Mouse (Mus musculus) frontal cortex, postnatal 14 days (tissue): ENCODE data around the gene Dlgap3.

ENCODE experiments used
- DNase-seq, 2 experiments: peaks; one replicate each; pipeline ENCODE4 v3.0.0; 2022; ENCODE audit warnings: low spot score in 2 of 2

Gene Dlgap3

GRCm38 (mm10) chr4:127215799-127216198 is 46.8 kb downstream of the Dlgap3 start:
- no peak for DNase-seq

GRCm38 (mm10) chr4:127216251-127216651 is 47.2 kb downstream of the Dlgap3 start:
- DNase-seq = no peak

DNA sequence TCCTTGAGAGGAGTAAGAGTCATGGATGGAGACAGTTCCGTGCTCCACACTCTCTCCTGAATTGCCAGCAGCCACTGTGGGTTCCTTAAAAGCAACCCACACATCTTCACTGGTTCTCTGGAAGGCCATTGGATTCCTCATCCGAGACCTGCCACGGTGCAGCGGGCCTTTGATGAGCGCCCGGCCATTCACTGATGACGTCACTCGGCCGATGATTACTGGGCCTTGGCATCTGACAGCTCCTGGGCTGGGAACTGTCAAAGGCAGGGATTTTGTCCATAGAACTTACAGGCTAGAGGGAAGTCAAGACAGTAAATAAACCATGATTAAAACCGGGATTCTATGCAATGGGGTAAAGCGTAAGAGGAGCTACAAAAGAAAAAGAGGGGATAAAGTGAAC is 48.0 kb downstream of the Dlgap3 start:
- no peak for DNase-seq

- DNase-seq = no peak
Observed at GRCm38 (mm10) chr4:127223291-127223690, 54.3 kb downstream of the Dlgap3 start.

DNA sequence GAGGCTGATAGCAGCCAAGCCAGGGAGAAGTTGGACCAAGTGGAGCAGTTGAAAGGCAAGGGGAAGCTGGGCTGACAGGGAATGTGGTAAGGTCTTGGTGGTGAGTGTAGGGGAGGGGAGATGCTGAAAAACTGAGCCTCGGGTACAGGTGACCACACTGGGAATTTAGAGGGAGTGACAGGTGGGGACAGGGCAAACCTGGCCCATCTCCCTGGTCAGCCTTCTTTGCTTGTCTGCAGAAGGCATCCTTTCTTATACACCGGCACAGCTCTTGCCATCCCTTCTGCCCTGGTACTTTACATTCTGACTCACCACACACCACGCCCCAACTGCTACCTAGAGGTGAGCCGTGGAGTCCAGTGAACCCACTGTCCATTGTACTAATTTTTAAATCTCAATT is 54.8 kb downstream of the Dlgap3 start:
- DNase-seq = no peak

DNA sequence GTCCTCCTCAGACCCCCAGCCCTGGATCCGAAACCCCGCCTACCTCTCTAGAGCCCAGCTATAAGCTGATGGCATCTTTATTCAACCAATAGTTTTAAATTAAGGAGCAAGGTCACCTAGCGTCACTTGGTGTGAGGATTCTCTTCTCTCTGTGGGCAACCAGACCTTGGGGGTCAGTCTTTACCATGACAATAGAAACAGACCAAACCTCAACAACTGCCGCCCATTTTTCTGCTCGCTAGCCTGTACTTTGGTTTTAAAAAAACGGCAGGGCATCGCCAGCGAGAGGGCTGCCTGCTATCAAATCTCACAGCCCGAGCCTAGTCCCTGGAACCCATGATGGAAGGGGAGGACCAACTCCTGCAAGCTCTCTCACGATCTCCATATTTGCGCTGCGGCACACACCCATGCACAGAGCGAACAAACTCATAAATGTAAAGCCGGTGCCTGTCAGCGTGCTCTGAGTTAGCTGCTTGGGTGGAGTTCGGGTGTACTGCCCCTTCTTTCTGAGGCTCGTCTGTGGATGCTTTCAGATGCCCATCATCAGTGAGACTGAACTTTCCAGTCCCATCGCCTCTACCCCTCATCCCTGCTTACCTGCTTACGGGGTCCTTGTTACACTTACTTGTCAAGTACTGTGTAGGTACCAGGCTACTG is 55.6 kb downstream of the Dlgap3 start:
- DNase-seq = no peak

DNA sequence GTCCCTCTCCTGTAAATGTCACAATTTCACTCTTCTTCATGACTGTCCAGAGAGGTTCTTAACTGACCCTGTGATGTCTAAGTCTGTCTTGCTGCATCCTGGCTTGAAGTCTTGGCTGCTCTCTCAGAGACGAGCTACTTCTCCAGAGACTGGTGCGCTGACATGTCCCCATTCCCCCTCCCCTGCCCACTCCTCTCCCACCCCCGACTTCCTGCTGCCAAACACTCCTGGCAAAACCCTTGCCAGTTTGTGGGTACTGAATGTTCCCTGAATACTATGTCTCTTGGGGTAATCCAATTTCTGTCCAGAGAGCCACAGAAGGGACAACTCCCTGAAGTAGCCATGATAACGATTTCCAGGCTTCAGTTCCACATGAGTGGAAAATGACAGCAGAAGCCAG is 57.1 kb downstream of the Dlgap3 start:
- no peak for DNase-seq

DNA sequence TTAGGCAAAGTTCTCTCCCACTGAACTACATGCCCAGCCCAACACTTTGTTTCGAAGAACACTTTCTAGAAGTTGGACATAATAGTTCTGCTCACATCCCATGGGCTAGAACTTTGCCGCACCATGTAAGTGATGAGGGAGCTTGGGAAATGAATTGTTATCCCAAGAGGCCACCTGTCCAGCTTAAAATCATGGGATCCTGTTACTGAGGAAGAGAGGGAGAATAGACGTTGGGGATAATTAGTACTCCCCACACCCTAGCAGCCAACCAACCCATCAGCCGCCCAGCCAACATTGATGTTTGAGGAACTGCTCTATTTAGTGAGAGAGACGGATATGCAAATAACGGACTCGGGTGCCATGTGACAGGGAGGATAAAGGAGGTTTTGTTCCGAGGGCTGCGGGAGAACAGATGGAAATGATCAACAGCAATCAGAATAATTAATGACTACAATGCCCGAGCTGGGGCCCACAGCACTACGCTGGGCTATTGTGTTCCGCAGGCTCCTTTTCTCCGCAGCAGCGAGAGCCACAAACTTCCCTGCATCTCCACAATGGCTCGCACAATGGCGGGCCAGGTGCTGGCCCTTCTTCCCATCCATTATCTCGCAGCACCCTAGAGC is 58.2 kb downstream of the Dlgap3 start:
- DNase-seq = no peak

- peak; percentile 67 to 69 for DNase-seq
Observed at GRCm38 (mm10) chr4:127232028-127232427, 63.0 kb downstream of the Dlgap3 start.

DNA sequence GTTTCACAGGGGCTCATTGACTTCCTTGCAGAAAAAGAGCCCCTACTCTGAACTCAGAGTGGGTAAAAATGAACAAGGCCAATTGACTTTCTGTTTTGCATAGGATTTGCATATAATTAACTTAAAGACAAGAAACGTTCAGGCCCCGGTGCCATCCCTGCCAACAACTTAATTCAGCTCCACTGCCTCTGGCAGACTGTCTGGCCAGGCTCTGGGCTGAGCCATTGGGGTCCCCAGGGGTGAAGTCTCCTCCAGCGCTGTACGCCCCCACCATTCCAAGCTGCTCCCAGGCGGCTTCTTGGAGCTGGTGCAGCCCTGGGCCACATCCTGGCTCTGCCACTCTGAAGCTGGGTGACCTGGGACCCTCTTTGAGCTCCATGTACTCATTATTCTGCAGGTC is 63.5 kb downstream of the Dlgap3 start:
- DNase-seq = no peak

DNA sequence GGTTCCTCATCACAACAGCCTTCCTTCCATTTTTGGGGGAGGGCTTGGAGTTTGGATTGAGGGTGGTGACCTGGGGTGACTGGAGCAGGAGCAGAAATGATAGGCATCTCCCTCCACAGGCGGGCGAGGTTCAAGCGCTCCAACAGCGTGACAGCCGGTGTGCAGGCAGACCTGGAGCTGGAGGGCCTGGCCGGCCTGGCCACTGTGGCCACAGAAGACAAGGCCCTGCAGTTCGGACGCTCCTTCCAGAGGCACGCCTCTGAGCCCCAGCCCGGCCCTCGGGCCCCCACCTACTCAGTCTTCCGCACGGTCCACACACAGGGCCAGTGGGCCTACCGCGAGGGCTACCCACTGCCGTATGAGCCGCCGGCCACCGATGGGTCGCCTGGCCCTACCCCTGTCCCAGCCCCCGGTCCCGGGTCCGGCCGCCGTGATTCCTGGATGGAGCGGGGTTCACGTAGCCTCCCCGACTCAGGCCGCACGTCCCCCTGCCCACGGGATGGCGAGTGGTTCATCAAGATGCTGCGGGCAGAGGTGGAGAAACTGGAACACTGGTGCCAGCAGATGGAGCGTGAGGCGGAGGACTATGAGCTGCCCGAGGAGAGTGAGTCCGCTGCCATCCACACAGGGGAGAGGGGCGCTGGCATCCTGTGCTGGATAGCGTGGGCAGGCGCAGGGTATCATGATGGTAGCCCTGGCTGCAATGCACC is 64.6 kb downstream of the Dlgap3 start:
- DNase-seq = no peak

DNA sequence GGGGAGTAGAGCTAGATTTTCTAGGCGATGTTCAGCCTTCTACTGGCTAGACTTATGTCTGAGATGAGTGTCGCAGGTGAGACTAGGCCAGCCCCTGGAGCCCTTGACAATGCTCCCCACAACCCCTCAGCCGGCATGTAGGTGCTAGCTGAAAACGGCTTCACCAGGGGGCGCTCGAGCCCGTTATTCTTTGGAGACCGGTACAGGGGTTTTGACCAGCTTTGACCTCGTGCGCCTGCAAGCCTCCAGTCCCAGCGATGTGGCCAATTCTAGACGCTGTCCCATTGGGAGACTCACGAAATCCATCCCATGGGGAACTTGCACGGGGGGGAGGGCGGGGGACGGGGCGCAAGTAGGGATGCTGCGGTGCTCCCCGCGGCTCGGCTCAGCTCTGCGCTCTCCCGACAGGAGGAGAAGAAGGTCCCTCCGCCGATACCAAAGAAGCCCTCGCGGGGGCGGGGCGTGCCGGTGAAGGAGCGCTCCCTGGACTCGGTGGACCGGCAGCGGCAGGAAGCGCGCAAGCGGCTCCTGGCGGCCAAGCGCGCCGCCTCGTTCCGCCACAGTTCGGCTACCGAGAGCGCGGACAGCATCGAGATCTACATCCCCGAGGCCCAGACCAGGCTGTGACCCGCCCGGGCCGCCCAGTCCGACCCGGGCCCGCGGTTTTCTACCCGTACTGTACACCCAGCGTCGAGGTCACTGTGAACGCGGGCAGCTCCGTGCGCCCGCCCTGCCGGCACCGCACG is 66.9 kb downstream of the Dlgap3 start:
- DNase-seq = peak in 1 of 2 experiments; percentile 77

DNA sequence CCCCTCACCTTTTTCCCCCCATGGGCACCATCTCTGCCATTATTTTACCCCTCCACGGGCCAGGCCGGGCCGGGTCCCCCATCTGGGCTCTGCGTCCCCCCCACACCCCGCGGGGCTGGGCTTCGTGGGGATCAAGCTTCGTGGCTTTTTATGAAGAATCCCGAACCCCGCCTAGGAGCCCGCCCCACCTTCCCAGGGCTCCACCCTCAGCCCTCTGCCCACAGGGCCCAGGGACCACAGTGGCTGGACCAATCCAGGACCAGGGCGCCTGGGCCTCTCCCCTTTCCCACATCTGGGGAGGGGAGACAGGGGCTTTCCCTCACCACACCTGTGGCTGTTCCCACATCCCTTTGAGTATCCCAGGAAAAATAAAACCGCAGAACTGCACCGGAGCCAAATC is 67.6 kb downstream of the Dlgap3 start:
- DNase-seq = no peak

DNA sequence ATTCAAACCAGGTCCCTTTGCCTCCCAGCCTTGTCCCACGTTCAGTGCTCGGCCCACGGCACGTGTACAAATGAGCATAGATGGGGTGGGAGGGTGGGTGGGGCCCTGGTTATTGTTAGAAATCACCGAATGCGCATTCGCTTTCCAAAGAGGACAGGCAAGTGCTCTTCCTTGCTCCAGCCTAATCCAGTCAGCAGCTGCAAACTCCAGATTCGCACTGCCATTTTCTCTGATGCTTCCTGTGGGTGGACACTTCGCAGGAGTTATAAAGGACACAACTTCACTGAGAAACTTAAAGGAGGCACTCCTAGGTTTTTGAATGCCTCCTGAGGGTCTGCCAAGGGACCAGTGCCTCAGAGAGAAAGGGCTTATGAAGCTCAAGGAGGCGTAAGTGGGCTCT is 68.3 kb downstream of the Dlgap3 start:
- no peak for DNase-seq

DNA sequence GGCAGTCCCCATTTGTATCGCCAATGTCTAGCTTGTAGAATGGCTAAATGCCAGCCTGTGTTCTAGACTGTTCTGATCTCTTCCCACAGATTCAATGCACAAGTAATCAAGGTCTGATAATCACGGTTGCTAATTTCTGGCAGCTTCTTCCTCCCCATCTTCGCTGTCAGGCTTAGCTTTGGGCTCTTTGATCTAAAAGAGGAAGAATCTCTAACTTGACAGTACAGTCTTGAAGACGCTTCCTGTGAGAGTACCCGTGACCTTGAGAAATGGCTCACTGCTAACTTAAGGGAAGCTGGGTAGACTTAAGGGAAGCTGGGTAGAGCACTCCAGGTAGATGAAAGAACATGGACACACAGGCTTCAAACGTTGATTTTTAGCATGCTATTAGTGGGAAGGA is 73.7 kb downstream of the Dlgap3 start:
- no peak for DNase-seq

- peak; percentile 96 to 99 for DNase-seq
Observed at GRCm38 (mm10) chr4:127243552-127243951, 74.5 kb downstream of the Dlgap3 start, which contains the start of gene Smim12. Gene Smim12, plus strand, starts transcription at chr4:127243784.

DNA sequence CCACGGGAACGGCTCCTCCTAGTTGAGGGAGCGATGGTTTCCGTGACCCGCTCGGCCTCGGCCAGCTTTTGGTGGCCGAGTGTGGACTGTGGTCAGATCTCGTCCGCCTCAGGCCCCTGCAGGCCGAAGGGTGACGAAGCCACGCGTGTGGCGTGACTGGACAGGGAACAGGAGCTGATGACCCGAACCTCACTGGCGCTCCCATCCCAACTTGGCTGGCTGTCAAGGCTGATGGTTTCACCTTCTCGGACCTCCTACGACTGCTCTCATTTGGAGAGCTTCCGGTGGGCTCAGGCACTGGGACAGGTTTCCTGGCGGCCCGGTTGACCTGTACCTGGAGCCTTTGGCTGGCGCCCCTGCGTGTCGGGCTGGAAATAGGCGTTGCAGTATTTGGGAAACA is 74.9 kb downstream of the Dlgap3 start:
- DNase-seq = no peak

DNA sequence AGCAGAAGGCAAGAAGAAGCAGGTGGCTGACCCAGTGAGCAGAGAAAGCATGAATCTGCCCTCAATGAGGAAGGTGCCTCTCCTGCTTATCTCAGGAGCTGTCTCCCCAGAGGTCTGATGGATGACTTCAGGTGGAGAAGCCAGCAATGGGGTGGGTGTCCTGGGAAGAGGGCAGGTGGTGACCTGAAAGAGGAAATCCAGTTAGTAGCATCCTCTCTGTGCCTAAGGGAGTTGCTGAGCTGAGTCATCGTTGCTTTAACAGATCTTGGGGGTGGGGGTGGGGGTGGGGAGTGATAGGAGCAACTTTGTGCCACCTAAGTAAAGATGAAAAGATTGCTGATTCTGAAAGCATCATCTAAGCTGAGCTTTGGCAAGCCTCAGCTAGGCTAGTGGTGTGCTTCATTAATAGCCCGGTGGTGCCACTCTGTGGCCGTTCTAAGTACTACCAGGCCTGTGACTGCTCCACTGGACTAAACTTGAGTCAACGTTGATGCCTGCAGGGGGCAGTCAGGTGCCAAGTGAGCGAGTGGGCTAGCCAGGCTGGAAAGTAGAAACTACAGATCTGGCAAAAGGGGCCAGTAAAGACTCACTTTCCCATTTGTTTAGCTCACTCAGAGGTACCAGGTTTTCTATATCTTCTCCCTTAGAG is 80.8 kb downstream of the Dlgap3 start:
- peak; percentile 91 to 96 for DNase-seq

DNA sequence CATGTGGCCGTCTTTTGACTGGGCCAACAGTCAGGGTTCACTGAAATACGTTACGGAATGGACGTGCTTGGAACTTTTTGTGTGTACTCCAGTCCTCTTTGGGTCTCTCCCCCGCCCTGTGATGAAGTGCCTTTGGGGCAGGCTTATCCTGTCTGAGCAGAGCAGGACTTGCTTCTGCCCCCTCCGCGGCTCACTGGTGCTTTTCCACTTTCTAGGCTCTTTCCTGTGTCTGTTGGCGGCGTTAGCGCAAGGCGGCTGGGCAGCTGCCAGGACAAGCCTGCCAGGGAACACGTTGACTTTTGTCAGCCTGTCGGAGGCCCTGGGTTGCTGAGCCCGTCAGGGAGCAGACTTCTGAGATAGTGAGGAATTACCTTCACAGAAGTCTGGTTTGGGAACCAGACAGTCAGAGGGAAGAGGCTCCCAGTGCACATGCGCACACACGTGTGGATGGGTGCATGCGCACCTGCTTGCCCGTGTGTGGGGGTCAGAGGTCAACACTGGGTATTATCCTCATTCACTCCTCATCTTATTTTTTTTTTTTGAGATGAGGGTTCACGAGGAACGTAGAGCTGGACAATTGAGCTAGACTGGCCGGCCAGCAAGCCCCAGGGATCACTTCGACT is 83.1 kb downstream of the Dlgap3 start:
- no peak for DNase-seq

- DNase-seq = no peak
Observed at GRCm38 (mm10) chr4:127256739-127257138, 87.7 kb downstream of the Dlgap3 start.

DNA sequence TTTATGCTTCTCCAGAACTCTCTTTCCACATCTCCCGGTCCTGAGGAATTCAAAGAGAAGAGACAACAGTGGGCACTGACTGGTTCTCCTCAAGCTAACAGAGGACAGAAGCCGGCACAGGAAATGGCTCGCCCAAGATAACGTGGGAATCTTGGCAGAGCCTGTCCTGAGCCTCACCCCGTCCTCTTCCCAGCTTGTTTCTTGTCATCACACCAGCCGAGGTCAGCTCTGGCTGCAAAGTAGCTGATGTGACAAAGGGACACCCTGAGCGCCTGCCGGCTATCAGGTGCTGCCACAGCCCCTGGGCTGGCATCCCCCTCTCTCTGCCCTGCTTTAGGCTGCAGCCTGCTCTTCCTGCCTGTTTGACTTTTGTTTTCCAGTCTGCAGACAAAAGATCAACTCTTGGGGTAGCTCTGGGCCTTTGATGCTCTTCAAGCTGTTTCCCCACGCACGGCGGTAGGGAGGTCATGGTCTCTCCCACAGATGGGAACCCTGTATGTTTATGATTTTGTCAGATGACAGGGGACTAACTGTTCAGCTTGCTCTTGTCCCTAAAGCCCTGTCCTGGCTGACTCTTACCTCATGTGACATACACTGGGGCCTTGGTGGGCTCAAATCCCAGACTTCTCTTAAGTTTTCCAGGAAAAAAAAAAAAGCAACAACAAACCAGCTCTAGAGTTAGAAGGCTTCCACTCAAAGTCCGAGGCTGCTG is 89.3 kb downstream of the Dlgap3 start:
- DNase-seq = no peak
